Mouse (Mus musculus) ES-E14 (cell line): ENCODE data around the gene Phykpl.

Experiments
- CHD2 ChIP-seq: IDR thresholded peaks from 2 replicates; pipeline ENCODE4 v1.6.1; 2014; ENCODE audit warnings: mild to moderate bottlenecking, low read depth, low read length, inconsistent platforms
- HCFC1 ChIP-seq: IDR thresholded peaks from 2 replicates; pipeline ENCODE4 v1.6.1; 2012; ENCODE audit warnings: low read length, inconsistent platforms, borderline replicate concordance; ENCODE audit not compliant: insufficient read depth
- ZC3H11A ChIP-seq: IDR thresholded peaks from 2 replicates; pipeline ENCODE4 v1.6.1; 2012; ENCODE audit warnings: low read depth, mild to moderate bottlenecking, inconsistent platforms, low read length, borderline replicate concordance

- no peak for TF ChIP-seq ZC3H11A
- TF ChIP-seq HCFC1 = no peak
- no peak for TF ChIP-seq CHD2
Measured at GRCm38 (mm10) chr11:51650261-51650660, 65.7 kb downstream of the Phykpl start.
